Mouse (Mus musculus): ENCODE measurements around the gene Kat8.
A peak's percentile ranks its signal among the peaks of the same experiment; 100 is the strongest.
"Not testable (repeated sequence)": the region's sequence is repeated elsewhere in the genome, so short reads cannot be mapped to it uniquely, and the experiment has no call there.

The Kat8 gene

DNA sequence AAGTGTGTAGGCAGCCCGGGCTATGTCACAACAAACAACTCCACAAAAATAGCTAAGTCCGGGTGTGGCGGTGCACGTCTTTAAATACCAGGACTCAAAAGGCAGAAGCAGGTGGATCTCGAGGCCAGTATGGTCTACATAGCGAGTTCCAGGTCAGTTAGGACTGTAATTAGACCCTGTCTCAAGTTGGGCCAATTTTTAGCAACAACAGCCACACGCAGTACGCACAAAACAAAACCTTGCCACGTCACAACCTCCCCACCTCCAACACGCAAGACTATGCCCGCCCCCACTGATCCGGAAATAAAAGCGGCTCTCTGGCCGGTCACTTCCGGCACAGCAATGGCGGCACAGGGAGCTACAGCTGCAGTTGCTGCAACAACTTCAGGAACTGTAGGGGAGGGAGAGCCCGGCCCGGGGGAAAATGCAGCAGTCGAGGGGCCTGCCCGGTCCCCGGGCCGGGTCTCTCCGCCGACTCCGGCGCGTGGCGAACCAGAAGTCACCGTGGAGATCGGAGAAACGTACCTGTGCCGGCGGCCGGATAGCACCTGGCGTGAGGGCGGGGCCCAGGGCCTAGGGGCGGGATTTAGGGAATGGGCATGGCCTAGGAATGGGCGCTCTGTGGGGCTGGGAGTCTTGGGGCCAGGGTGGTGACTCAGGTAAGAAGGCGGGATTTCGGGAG, at the start of gene Kat8:
TSS of gene Kat8 (plus strand) at position 327 of the 682 bp plus-strand sequence.
- DNase-seq (ENCODE audit: low spot score), result peak; percentile 97

- no peak for DNase-seq (ENCODE audit: low spot score)
Observed at GRCm38 (mm10) chr7:127866434-127866833, 45.9 kb upstream of the Kat8 start.

GRCm38 (mm10) chr7:127867641-127868040, 44.7 kb upstream of the Kat8 start:
- DNase-seq (ENCODE audit: low spot score), result no peak

GRCm38 (mm10) chr7:127869149-127869810, 43.0 kb upstream of the Kat8 start:
- no peak for DNase-seq (ENCODE audit: low spot score)

GRCm38 (mm10) chr7:127870136-127870821, 42.0 kb upstream of the Kat8 start:
- DNase-seq (ENCODE audit: low spot score), result peak; percentile 12

- DNase-seq (ENCODE audit: low spot score), result no peak
Observed at GRCm38 (mm10) chr7:127874812-127875626, 37.3 kb upstream of the Kat8 start.

GRCm38 (mm10) chr7:127875627-127876001, 36.7 kb upstream of the Kat8 start:
- peak; percentile 98 for DNase-seq (ENCODE audit: low spot score)

- DNase-seq (ENCODE audit: low spot score), result peak; percentile 89
Observed at GRCm38 (mm10) chr7:127876041-127876466, 36.3 kb upstream of the Kat8 start, which contains the start of gene Zfp646. Gene Zfp646 (plus strand): TSS chr7:127876221.

- peak; percentile 98 for DNase-seq (ENCODE audit: low spot score)
Observed at GRCm38 (mm10) chr7:127876467-127877348, 35.6 kb upstream of the Kat8 start, which contains the start of gene Zfp668. Gene Zfp668 (minus strand): TSS chr7:127876828.

- no peak for DNase-seq (ENCODE audit: low spot score)
Observed at GRCm38 (mm10) chr7:127879301-127879700, 33.0 kb upstream of the Kat8 start.

DNA sequence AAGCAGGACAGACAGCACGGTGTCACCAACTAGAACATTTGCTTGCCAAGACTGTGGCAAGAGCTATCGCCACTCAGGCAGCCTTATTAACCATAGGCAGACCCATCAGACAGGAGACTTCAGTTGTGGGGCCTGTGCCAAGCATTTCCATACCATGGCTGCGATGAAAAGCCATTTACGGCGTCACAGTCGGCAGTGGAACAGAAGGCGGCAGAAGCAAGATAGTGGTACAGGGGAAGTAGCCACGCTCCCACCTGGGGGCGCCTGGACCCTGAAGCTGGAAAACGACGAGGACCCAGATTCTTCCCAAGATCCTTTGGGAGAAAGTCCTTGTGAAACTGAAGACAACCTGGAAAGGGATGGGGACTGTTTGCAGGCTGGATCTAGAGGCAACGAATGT, 31.9 kb upstream of the Kat8 start:
- DNase-seq (ENCODE audit: low spot score), result no peak

DNA sequence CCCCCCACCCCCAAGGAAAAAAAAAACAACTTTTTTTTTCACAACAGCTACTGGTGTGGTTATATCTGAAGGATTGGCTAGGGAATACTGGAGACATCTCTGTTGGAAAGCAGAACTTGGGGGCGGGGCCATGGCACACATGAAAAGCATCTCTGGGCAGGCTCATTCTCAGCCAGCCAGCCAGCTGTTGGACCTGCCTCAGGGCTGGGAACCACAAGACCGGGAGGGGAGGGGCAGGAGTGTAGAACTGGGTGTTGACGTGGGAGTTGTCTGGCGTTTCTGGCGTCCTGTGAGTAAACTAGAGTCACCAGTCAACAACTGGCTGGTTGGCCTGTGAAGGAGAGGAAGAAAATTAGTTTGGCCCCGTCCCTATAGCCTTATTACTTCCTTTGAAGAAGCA, 26.4 kb upstream of the Kat8 start:
- no peak for DNase-seq (ENCODE audit: low spot score)

DNA sequence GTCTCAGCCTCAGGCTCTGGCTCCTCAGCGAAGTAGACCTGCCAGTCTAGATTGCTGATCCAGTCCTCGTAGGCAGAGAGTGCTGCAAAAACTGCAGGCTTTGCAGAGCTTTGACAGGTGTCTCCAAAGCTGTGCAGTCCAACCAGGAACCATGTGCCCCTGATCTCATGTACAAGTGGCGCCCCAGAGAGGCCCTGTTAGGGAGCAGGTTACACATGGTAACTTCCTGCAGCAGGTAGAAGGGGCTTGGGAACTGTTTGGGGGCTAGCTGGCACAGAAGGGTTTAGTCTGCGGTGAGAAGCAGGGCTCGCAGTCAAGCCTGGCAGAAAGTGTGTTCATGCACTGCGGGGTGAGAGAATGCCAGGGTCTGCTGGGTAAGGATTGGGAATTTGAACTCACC, 25.8 kb upstream of the Kat8 start:
- DNase-seq (ENCODE audit: low spot score), result no peak

GRCm38 (mm10) chr7:127887191-127887590, 25.1 kb upstream of the Kat8 start:
- DNase-seq (ENCODE audit: low spot score), result no peak

- DNase-seq (ENCODE audit: low spot score), result no peak
Observed at GRCm38 (mm10) chr7:127887781-127888180, 24.5 kb upstream of the Kat8 start.

- no peak for DNase-seq (ENCODE audit: low spot score)
Observed at GRCm38 (mm10) chr7:127888821-127889220, 23.5 kb upstream of the Kat8 start.

GRCm38 (mm10) chr7:127890798-127891197, 21.5 kb upstream of the Kat8 start, which contains the start of gene Prss53:
Gene Prss53 (minus strand): TSS chr7:127890970.
- DNase-seq (ENCODE audit: low spot score), result no peak

- DNase-seq (ENCODE audit: low spot score), result no peak
Observed at GRCm38 (mm10) chr7:127894480-127894879, 17.8 kb upstream of the Kat8 start.

DNA sequence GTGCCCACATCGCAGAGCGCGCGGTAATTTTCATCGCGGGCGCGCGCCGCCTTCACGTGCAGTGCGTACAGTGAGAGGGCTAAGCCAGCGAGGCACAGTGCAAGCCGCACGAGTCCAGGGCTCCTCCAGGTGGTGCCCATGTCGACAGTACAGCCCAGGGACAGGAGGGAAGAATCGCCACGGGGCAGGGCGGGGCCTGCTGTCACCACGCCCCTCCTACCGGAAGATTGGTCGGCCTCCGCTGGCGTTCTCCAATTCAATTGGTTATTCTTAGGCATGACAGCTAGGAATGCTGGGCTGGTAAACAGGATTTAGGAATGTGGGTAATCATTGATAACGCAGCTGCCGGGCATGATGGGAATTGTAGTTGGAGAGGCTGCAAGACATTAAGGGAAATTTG, 16.9 kb upstream of the Kat8 start, which contains the start of the genes Gm21974 and Vkorc1:
TSS of gene Gm21974 (minus strand) at position 13 of the 400 bp plus-strand sequence.
TSS of gene Vkorc1 (minus strand) at position 176 of the 400 bp plus-strand sequence.
- DNase-seq (ENCODE audit: low spot score), result peak; percentile 96

- DNase-seq (ENCODE audit: low spot score), result not testable (repeated sequence)
Observed at GRCm38 (mm10) chr7:127895891-127896290, 16.4 kb upstream of the Kat8 start.

DNA sequence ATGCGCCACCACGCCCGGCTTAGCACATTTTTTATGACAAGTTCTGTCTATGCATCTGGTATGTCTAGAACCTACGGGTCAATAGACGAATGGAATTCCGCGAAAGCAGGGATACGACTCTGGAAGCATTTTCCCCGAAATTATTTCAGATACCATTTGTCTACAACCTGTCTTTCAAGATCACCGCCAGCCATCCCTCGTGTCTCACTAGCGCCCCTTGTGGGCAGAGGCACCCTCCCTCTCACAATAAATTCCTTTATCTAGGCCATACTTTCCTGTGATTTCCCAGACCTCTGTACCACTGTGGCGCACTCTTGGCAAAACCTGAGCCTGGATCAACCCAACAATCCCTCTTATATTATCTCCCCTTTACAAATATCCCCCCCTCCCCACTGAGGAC, 15.9 kb upstream of the Kat8 start:
- DNase-seq (ENCODE audit: low spot score), result peak; percentile 67
